Mouse (Mus musculus): ENCODE data around the gene 4921524J17Rik. TPM values are rescaled to one million over a fixed set of nuclear protein-coding genes. Genes with fewer than 3 reads are reported as not detected.

Gene 4921524J17Rik
- polyA plus RNA-seq, 1 experiment: 16.4 TPM

- no peak for DNase-seq (ENCODE audit: low spot score)
Observed at GRCm38 (mm10) chr8:85380123-85380823, 52.4 kb downstream of the 4921524J17Rik start.

- no peak for DNase-seq (ENCODE audit: low spot score)
Observed at GRCm38 (mm10) chr8:85379142-85379781, 53.4 kb downstream of the 4921524J17Rik start.

DNA sequence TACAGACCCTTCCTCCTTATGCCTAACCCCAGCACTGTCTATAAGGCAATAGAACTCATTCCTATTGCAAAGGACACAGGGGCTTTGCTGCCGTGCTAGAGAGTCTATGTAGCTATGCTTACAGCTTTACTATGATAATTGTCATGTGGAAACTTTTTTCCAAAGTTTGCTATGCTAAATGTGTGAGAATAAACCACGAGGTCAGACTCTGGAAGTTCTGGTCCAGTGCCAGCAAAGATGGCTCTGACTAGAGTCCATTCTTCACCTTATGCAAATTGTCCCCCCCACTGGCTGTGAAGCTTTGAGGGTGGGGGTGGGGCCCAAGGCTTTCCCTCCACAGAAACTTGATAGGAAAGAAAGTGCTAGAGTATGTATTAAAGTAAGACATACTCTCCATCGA is 56.1 kb downstream of the 4921524J17Rik start:
- no peak for DNase-seq (ENCODE audit: low spot score)

DNA sequence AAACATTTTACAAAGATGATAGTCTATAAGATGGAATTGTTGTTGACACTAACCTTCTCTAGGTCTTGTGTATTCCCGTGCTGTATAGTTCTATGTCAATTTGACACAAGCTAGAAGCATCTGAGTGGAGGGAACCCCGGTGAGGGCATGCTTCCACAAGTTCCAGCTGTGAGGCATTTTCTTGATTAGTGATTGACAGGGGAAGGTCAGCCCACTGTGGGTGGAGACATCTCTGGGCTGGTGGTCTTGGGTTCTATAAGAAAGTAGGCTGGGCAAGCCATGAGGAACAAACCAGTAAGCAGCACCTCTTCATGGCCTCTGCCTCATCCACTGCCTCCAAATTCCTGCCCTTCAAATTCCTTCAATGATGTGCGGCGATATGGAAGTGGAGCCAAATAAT is 58.3 kb downstream of the 4921524J17Rik start:
- DNase-seq (ENCODE audit: low spot score): no peak

DNA sequence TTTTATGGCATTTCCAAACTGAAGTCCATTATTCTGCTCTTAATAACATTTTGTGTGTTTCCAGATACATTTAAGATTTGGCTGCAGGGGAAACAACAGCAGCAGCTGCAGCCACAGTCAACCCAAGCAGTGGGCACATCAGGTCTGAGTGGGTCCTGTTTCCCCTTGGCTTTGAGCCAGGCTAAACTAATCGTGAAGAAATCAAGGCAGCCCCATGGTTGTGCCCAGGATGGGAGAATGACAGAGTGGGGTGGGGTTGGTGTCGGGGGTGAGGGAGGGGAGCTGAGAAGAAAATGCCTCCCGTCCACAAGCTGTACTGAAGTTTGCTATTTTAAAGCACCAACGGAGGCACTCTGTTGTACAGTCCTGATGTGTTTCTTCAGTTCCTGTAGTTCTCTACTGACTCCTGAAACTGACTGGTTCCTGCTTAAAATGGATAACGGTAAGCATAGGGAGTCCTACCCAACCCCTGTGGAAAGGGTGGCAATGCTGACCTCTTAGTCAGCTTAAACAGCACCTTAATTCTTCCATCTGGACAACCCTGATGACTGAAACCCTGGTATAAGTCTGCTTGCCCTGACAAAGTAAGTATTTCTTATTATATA is 59.1 kb downstream of the 4921524J17Rik start:
- DNase-seq (ENCODE audit: low spot score): no peak

DNA sequence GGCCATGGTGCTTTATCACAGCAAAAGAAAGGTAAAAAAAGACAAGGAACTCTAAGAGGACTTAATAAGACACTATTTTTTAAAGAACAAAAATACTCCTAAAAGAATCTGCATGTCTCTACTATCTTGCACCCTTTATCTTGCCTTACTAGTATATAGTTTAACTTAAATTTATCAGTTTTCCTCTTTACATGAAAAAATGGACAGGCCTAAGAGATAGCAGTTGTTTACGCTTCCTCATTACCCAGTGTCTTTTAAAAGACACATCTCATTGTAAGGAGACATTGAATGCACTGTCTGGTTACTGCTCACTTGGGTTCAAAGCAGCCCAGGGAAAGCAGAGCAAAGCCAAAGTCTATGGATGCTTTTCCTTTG is 60.2 kb downstream of the 4921524J17Rik start:
- DNase-seq (ENCODE audit: low spot score): no peak

DNA sequence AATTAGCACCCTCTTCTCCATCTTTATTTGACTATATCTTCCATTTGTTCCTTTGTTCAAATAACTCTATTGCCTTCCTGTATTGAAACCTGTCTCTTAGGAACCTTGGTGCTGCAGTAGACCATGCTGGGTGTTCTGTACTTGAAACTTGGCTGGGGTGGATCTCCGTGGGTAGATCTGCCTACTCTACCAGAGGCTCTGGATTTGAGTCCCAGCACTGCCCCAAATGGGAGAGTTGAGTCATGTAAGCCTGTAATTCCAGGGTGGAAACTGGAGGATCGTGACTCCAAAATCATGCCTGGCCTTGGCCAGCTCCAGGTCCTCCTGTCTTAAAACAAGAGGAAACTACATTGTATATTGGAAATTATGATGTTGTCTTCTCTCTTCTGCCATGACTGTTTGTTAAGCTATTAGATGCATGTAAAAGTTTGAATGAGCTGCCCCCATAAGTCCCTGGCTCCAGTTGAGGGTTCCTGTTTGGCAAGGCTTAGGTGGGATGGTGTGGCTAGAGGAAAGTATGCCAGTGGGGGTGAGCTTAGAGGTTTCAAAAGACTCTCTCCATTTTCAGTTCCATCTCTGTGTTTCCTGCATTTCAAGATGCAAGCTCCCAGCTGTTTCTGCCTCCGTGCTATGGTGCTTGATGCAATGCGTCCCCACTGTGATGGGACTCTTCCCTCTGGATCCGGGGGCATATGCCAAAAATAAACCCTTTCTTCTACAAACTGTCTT is 60.7 kb downstream of the 4921524J17Rik start:
- no peak for DNase-seq (ENCODE audit: low spot score)

DNA sequence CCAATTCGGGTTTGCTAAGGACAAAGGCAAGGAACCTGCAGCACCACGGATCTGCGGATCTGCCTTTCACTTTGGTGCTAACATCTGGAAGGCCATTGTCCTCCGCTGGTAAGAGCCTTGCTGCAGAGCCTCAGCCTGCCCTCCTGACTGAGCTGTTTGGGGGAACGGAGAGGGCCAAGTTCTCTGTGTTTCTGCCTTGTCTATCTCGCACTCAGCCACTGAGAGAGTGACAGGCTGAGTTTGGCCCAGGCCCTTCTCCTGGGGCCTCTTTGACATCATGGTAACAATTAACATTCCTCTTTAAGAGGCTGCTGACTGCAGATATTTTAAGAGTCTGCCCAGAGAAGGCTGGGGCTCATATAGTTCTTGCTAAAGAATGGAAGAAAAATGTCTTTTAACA is 67.5 kb downstream of the 4921524J17Rik start:
- no peak for DNase-seq (ENCODE audit: low spot score)

DNA sequence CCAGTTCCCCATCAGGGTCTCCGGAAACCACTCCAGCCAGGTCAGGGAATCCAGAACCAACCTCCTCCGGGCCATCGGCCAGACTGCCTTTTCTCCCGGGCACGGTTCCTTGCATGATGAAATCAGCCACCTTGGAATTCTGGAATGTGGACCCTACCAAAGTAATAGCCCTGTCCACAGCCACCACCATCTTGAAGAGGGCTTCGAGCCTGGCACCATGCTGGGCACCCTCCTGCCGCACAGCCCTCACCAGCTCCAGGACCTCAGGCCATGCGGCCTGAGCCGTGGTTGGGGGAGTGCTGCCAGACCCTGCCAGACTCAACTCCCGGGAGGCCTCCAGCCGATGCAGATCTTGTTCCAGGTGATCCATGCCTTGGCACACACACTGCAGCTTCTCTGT is 68.0 kb downstream of the 4921524J17Rik start:
- DNase-seq (ENCODE audit: low spot score): no peak

DNA sequence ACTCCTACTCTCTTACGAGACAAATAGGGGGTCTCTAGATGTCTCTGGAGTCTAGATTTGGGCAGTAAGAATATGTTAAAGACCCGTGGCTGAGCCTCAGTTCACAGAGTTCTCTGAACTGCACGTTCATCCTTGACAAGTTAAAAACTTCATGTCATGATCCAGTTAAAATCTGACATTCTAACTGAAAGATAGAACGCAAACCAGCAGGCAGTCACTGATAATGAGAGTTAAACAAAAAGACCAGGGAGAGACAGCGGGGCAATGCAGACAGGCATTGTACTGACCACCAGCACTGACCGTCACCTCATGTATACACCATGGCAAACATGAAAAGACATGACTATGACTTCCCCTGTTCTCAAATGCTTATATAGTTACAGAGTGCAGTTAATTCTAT is 69.2 kb downstream of the 4921524J17Rik start:
- no peak for DNase-seq (ENCODE audit: low spot score)

GRCm38 (mm10) chr8:85362211-85362610 is 70.4 kb downstream of the 4921524J17Rik start:
- no peak for DNase-seq (ENCODE audit: low spot score)

Other genes with a start within 250 kb of the 4921524J17Rik start
- gene Olfr371, start 206.8 kb downstream of the 4921524J17Rik start, polyA plus RNA-seq (2012; rRNA removed): not detected in 2 replicates
- 25.1 and 31.3 TPM in 2 replicates for gene Orc6, start 133.2 kb downstream of the 4921524J17Rik start, polyA plus RNA-seq (2012; rRNA removed)
- gene Vps35, start 133.0 kb downstream of the 4921524J17Rik start, polyA plus RNA-seq (2012; rRNA removed): 92.0 and 94.3 TPM in 2 replicates
- 0.21 and 0.22 TPM in 2 replicates for gene Mylk3, start 46.5 kb downstream of the 4921524J17Rik start, polyA plus RNA-seq (2012; rRNA removed)
- 29.5 and 31.1 TPM in 2 replicates for gene Gpt2, start 59.7 kb upstream of the 4921524J17Rik start, polyA plus RNA-seq (2012; rRNA removed)
- gene Dnaja2, start 122.5 kb upstream of the 4921524J17Rik start, polyA plus RNA-seq (2012; rRNA removed): 58.3 and 85.0 TPM in 2 replicates

Data from urinary bladder, adult 2 months (tissue).